Mouse (Mus musculus) liver, adult 2 months (tissue): ENCODE results near the gene Mllt10. TPM values are rescaled to one million over a fixed set of nuclear protein-coding genes. Genes with fewer than 3 reads are reported as not detected.

Experiments
- DNase-seq: peaks from one replicate; pipeline ENCODE4 v3.0.0-alpha.2; 2011; ENCODE audit warnings: low read depth, low spot score; ENCODE audit errors: extremely low read depth
- H3K27ac ChIP-seq: fragments of 200-500 bp; replicated peaks from 2 replicates; pipeline ENCODE4 v1.5.1; 2012; ENCODE audit warnings: low read depth, mild to moderate bottlenecking, control low read depth, inconsistent platforms, low read length; ENCODE audit not compliant: insufficient read depth
- H3K27me3 ChIP-seq: fragments of 200-500 bp; 2 replicates; pipeline ENCODE4 v1.6.1; 2012; ENCODE audit warnings: mild to moderate bottlenecking, moderate library complexity, low read length, inconsistent platforms; ENCODE audit not compliant: control insufficient read depth, insufficient read depth
- H3K36me3 ChIP-seq: fragments of 200-500 bp; 2 replicates; pipeline ENCODE4 v1.6.1; 2012; ENCODE audit warnings: low read length, inconsistent platforms; ENCODE audit not compliant: control insufficient read depth, insufficient read depth
- H3K4me1 ChIP-seq: fragments of 200-500 bp; 2 replicates; pipeline ENCODE4 v1.6.1; 2011; ENCODE audit warnings: low read length; ENCODE audit not compliant: control insufficient read depth, insufficient read depth
- H3K4me3 ChIP-seq: fragments of 200-500 bp; 2 replicates; pipeline ENCODE4 v1.5.1; 2011; ENCODE audit warnings: low read depth, mild to moderate bottlenecking, control low read depth, low read length, moderate library complexity; ENCODE audit not compliant: insufficient read depth
- H3K79me2 ChIP-seq: fragments of 200-500 bp; 2 replicates; pipeline ENCODE4 v1.6.1; 2012; ENCODE audit warnings: inconsistent platforms, mild to moderate bottlenecking, low read length, moderate library complexity; ENCODE audit not compliant: control insufficient read depth, insufficient read depth
- H3K9ac ChIP-seq: fragments of 200-500 bp; 2 replicates; pipeline ENCODE4 v1.6.1; 2012; ENCODE audit warnings: low read depth, mild to moderate bottlenecking, control low read depth, inconsistent platforms, low read length
- CTCF ChIP-seq: fragments of 200-500 bp; IDR thresholded peaks from 2 replicates; pipeline ENCODE4 v1.5.1; 2011; ENCODE audit warnings: low read depth, low read length, control low read depth
- POLR2A ChIP-seq: fragments of 200-500 bp; IDR thresholded peaks from 2 replicates; pipeline ENCODE4 v1.6.1; 2011; ENCODE audit warnings: low read length, control low read depth; ENCODE audit not compliant: insufficient read depth; ENCODE audit errors: extremely low read depth
- WGBS: fragments of 180-500 bp; shearing (Covaris S2); methylation state at CpG from one replicate; pipeline ENCODE4 v1.1.7; 2018; 5-methylcytosine and 5-hydroxymethylcytosine counted together
- polyA plus RNA-seq: library from polyadenylated mRNA; depleted of rRNA; stranded (reverse); fragments of >200 nt; gene quantifications from 2 replicates; pipeline ENCODE4 v1.2.3, GENCODE M21; 2012
- total RNA-seq: library from RNA; depleted of rRNA; stranded (reverse); fragments of >200 nt; gene quantifications from 2 replicates; pipeline ENCODE4 v1.2.3, GENCODE M21; 2014

Gene Mllt10
- total and polyA plus RNA-seq, 2 experiments: 16.7 to 18.0 TPM

- no peaks in the 10 kb centered on the region for H3K4me1 ChIP-seq
- WGBS: 83% methylated on average over 5 of the region's 5 CpGs
- no peaks in the 10 kb centered on the region for H3K27me3 ChIP-seq
- no peak for TF ChIP-seq CTCF
- no peak for TF ChIP-seq POLR2A
- no peaks in the 10 kb centered on the region for H3K79me2 ChIP-seq
- DNase-seq: no peak
- no peak overlapping the region for H3K9ac ChIP-seq
- H3K27ac ChIP-seq: no peak overlapping the region
- H3K4me3 ChIP-seq: no peak overlapping the region
- peaks cover 19% of the 10 kb centered on the region for H3K36me3 ChIP-seq
Observed at GRCm38 (mm10) chr2:18218500-18218899, 163.5 kb downstream of the Mllt10 start.

DNA sequence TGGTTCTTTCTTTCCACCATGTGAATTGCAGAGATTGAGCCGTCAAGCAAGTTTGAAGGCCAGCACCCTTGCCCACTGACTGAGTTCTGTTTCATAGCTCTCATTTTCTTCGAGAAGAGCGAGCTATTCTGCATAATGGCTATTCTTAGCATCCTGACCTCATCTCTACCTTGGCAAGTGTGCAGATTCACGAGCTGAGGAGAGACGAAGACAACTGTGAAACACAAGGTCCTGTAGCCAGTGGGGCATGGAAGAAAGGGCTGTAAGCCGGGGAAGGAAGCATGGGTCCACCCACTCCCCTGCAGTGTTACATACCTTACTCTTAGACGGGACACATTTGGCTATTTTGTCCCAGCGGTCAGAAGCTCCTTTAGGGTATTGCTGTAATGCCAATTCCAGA, 164.1 kb downstream of the Mllt10 start:
- DNase-seq: no peak
- TF ChIP-seq CTCF (no peak), POLR2A (no peak)

GRCm38 (mm10) chr2:18219569-18219968, 164.5 kb downstream of the Mllt10 start:
- 72% methylated on average over 13 of the region's 13 CpGs for WGBS
- H3K79me2 ChIP-seq: no peaks in the 10 kb centered on the region
- TF ChIP-seq CTCF: no peak
- TF ChIP-seq POLR2A: no peak
- no peak overlapping the region for H3K27ac ChIP-seq
- H3K4me1 ChIP-seq: no peaks in the 10 kb centered on the region
- DNase-seq: no peak
- H3K36me3 ChIP-seq: peaks cover 17% of the 10 kb centered on the region
- no peak overlapping the region for H3K4me3 ChIP-seq
- H3K27me3 ChIP-seq: no peaks in the 10 kb centered on the region
- H3K9ac ChIP-seq: no peak overlapping the region

More for the DNA sequence above, 164.1 kb downstream of the Mllt10 start:
- Histone ChIP-seq H3K9ac (no peak overlapping the region), H3K4me3 (no peak overlapping the region), H3K4me1 (no peaks in the 10 kb centered on the region), H3K36me3 (peaks cover 17% of the 10 kb centered on the region), H3K79me2 (no peaks in the 10 kb centered on the region), H3K27me3 (no peaks in the 10 kb centered on the region), H3K27ac (no peak overlapping the region)
- 89% methylated on average over 8 of the region's 8 CpGs for WGBS

- 89% methylated on average over 8 of the region's 8 CpGs for WGBS
- Histone ChIP-seq H3K79me2 (no peaks in the 10 kb centered on the region), H3K27ac (no peak overlapping the region), H3K9ac (no peak overlapping the region), H3K27me3 (no peaks in the 10 kb centered on the region), H3K36me3 (peaks cover 4% of the 10 kb centered on the region; the same call in 1 of the 2 replicates), H3K4me3 (no peak overlapping the region), H3K4me1 (no peaks in the 10 kb centered on the region; the same call in 1 of the 2 replicates)
- TF ChIP-seq POLR2A (no peak), CTCF (no peak)
- no peak for DNase-seq
Observed at GRCm38 (mm10) chr2:18228486-18229062, 173.5 kb downstream of the Mllt10 start.

DNA sequence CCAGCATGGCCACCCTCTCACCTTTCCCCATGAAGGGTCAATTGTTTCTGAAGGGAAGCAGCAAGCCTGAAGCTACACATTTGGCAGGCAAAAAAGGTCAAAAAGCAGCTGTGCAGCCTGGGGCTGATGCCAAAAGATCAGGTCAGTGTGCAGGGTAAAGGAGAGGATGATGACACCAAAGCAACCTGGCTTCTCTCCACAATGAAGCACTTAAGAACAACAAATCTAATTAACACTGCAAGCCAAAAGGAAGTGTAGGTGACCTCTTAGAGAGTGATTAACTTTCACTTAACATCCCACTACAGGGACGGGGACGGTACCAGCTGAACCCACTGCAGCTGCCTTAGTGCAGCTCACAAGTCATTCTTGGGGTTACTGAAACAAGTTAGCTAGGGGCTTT, 174.2 kb downstream of the Mllt10 start:
- no peak for TF ChIP-seq CTCF
- no peak for TF ChIP-seq POLR2A
- Histone ChIP-seq H3K79me2 (no peaks in the 10 kb centered on the region), H3K4me3 (no peak overlapping the region), H3K9ac (no peak overlapping the region), H3K36me3 (peaks cover 4% of the 10 kb centered on the region; the same call in 1 of the 2 replicates), H3K27me3 (no peaks in the 10 kb centered on the region), H3K4me1 (no peaks in the 10 kb centered on the region; the same call in 1 of the 2 replicates), H3K27ac (no peak overlapping the region)
- peak; percentile 83 for DNase-seq
- WGBS: 54% methylated on average over 2 of the region's 2 CpGs

DNA sequence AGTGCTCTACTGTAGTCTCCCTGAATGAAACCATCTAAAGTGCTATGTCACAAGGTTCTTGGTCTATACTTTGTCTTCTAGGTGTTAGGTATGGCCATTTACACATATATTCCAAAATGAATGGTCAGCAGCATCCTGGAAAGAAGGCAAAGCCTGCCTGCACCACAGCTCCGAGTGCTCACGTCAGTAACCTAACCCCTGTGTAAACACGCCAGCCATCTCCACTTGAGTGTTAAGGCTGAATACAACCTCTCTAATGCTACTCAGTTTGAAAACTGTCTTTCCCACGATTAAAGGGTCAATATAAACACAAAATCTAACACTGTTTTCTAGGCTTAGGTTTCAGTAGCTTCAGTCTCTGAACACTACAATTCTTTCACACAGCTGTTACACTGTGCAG, 176.1 kb downstream of the Mllt10 start:
- H3K4me3 ChIP-seq: no peak overlapping the region
- H3K36me3 ChIP-seq: peaks cover 4% of the 10 kb centered on the region; the same call in 1 of the 2 replicates
- H3K4me1 ChIP-seq: no peaks in the 10 kb centered on the region; the same call in 1 of the 2 replicates
- no peaks in the 10 kb centered on the region for H3K27me3 ChIP-seq
- TF ChIP-seq CTCF: no peak
- TF ChIP-seq POLR2A: no peak
- 82% methylated on average over 4 of the region's 4 CpGs for WGBS
- DNase-seq: no peak
- no peak overlapping the region for H3K9ac ChIP-seq
- H3K79me2 ChIP-seq: no peaks in the 10 kb centered on the region
- H3K27ac ChIP-seq: no peak overlapping the region
